Mouse (Mus musculus) bone marrow macrophage, adult 2 months (primary cell): Measurements from ENCODE around the gene Nprl2.

Source experiments
- CTCF ChIP-seq: IDR thresholded peaks from 2 replicates; pipeline ENCODE4 v1.5.1; 2012; ENCODE audit warnings: low read depth, mild to moderate bottlenecking, low read length, moderate library complexity
- POLR2A ChIP-seq: IDR thresholded peaks from 2 replicates; pipeline ENCODE4 v1.6.1; 2012; ENCODE audit warnings: mild to moderate bottlenecking, low read depth, low read length, borderline replicate concordance

DNA sequence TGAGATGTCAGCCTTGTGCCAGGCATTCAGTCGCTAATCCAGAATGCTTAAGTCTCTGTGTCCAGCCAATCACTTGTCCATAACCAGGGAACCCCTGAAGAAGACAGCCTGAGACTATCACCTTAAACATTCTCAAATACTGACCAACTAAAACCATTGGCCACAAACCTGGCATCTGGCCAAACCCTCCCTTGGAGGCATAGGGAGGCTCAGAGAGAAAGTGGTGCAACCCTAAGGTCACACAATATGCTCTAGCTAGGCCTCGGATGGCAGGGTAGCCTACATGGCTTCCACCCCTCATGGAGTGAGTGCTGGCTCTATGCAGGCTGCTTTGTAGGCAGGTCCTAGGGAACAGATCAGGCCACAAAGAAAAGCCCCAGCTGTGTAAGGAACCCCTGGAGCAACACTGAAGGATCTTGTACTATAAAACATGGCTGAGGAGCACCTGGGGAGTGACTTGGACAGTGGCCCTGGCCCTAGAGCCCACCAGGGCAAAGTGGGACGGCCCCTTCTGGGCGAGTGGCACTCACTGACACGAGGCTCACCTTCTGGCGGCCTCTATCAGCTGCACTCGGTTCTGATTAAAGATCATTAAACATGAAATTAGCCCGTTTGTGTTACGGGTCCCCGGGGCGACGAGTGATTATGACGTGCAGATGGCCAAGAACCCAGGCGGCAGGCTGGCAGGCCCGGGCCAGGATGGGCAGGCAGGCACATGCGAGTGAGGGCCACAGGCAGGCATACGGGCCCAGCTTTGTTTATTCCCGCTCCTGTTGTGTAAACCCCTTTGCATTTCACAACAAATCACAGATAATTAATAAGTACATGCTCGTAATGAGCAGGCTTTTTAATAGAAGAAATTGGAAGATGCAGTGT is 37.1 kb upstream of the Nprl2 start:
- TF ChIP-seq CTCF (no peak), POLR2A (no peak)
